Mouse (Mus musculus) C3H10T1/2 (cell line): ENCODE data around the gene Cstf2. TPM values are rescaled to one million over a fixed set of nuclear protein-coding genes. Genes with fewer than 3 reads are reported as not detected.

Experiments used
- polyA plus RNA-seq, 2 experiments: library from polyadenylated mRNA; unstranded; fragments of >200 nt; fragmentation: generic; extraction: Trizol; gene quantifications; one replicate each; pipeline ENCODE4 v1.2.1; 2012; ENCODE audit warnings: missing spikeins in 2 of 2

Gene Cstf2
- 1 to 10 TPM; 4.8 to 5.3 TPM for polyA plus RNA-seq

DNA sequence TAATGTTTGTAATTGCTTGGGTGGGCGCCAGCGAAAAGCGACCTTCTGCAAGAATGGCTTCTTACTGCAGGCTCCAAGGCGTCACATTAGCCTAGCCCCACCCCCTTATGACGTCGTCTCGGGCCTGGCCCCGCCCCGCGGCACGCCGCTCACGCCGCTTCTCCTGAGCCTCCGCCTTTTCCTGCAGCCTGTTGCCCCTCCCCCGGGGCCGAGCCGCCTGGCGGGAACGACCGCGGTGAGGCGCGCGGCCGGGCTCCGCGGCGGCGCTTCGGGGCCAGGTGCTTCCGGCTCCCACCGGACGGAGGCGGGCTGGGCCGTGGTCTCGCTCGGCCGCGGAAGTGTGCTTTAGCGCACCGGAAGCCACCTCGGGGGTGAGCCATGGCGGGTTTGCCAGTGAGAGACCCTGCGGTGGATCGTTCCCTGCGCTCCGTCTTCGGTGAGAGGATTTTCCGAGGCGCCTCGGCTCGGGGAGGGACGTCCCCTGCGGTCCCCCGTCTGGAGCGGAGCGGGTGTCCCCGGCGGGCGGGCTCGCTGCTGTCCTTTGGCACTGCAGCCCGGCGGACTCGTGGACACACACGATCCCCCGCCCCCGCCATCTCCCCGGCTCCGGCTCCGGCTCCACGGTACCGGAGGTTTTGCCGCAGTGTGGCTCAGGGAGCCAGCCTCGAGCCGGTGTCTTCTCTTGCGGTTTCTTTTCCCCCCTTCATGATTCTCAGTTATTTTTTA is at the start of gene Cstf2:
Gene Cstf2 (plus strand): TSS at position 201 of the 726 bp plus-strand sequence.

Other genes starting within 250 kb of the Cstf2 start
- under 1 TPM in 1 of 2 experiments, not detected in 1; 0.20 TPM for gene Tnmd, start 208.2 kb upstream of the Cstf2 start, polyA plus RNA-seq
- gene Tspan6, start 160.8 kb upstream of the Cstf2 start, polyA plus RNA-seq, result 1 to 10 TPM; 1.2 to 9.0 TPM
- 1 to 10 TPM in 1 of 2 experiments, under 1 TPM in 1; 0.04 to 1.1 TPM for gene Srpx2, start 150.8 kb upstream of the Cstf2 start, polyA plus RNA-seq
- not detected for gene Sytl4, start 77.4 kb upstream of the Cstf2 start, polyA plus RNA-seq
- under 1 TPM in 1 of 2 experiments, not detected in 1; 0.22 TPM for gene Xkrx, start 102.9 kb downstream of the Cstf2 start, polyA plus RNA-seq
- gene Arl13a, start 128.3 kb downstream of the Cstf2 start, polyA plus RNA-seq, result not detected
- under 1 TPM; 0.09 to 0.12 TPM for gene Nox1, start 162.8 kb downstream of the Cstf2 start, polyA plus RNA-seq
- gene Trmt2b, start 217.8 kb downstream of the Cstf2 start, polyA plus RNA-seq, result 10 to 100 TPM in 1 of 2 experiments, 1 to 10 TPM in 1; 2.4 to 12.2 TPM
- not detected for gene Tmem35a, start 236.0 kb downstream of the Cstf2 start, polyA plus RNA-seq
- gene Cenpi, start 248.9 kb downstream of the Cstf2 start, polyA plus RNA-seq, result 1 to 10 TPM; 1.2 to 5.3 TPM